Comparison of ENCODE assay signal across 16 mouse cellular contexts in genomic region chr19:4370656-4371055, GRCm38 (mm10).
"Had no signal": no experiment of that assay in that cellular context is flagged by ENCODE, and none has a peak within 500 bp of the region (broad histone marks: within the 10 kb centered on the region; RNA-seq: fewer than 3 reads in every experiment).

No protein-coding gene starts in this region.

- ATAC-seq: lung, postnatal 0 days had no signal

- H3K4me1 ChIP-seq: limb, embryonic 12.5 days; neural tube, embryonic 15.5 days had no signal

- H3K9ac ChIP-seq: limb, embryonic 12.5 days; liver, embryonic 15.5 days; neural tube, embryonic 15.5 days had no signal

- DNase-seq: kidney, adult 18-20 months; kidney, postnatal 10 days; lung, adult 2 months; lung, postnatal 36 days; midbrain, embryonic 14.5 days; spleen, adult 18-20 months; thymus, adult 2 months; thymus, postnatal 36 days had no signal

- H3K27me3 ChIP-seq: limb, embryonic 12.5 days; liver, embryonic 15.5 days; neural tube, embryonic 15.5 days had no signal

- H3K36me3 ChIP-seq: neural tube, embryonic 15.5 days had no signal

- H3K27ac ChIP-seq: left cerebral cortex, adult 2 months; limb, embryonic 12.5 days; liver, embryonic 15.5 days; midbrain, embryonic 10.5 days; neural tube, embryonic 15.5 days had no signal

- H3K4me2 ChIP-seq: limb, embryonic 12.5 days; liver, embryonic 11.5 days; liver, embryonic 15.5 days; neural tube, embryonic 15.5 days had no signal

- H3K4me3 ChIP-seq: left cerebral cortex, adult 2 months; limb, embryonic 12.5 days; liver, embryonic 15.5 days; midbrain, embryonic 10.5 days; myocyte; neural tube, embryonic 15.5 days had no signal

- H3K9me3 ChIP-seq: limb, embryonic 12.5 days; liver, embryonic 15.5 days; midbrain, embryonic 10.5 days; neural tube, embryonic 15.5 days had no signal
